Mouse (Mus musculus): ENCODE measurements around the gene Ccnq. TPM values are rescaled to one million over a fixed set of nuclear protein-coding genes. Genes with fewer than 3 reads are reported as not detected.
"Not testable (repeated sequence)": the region's sequence is repeated elsewhere in the genome, so short reads cannot be mapped to it uniquely, and the experiment has no call there.

Gene Ccnq
- polyA plus RNA-seq, 1 experiment from 2014 or later = 50.8 TPM

GRCm38 (mm10) chr11:78766069-78766830, 14.7 kb upstream of the Ccnq start:
- Histone ChIP-seq H3K4me2 (replicated peaks; ENCODE audit: low read depth, low read length) (no peak overlapping the region), H3K27ac (ENCODE audit: low read depth, low read length) (no peak overlapping the region), H3K27me3 (ENCODE audit: control insufficient read depth, insufficient read depth, low read length) (no peaks in the 10 kb centered on the region), H3K4me1 (ENCODE audit: control insufficient read depth, insufficient read depth, low read length) (0 out of 2 replicates have a peak, but pooled peaks cover 4% of the 10 kb centered on the region), H3K9me3 (ENCODE audit: control insufficient read depth, low read length) (no peaks in the 10 kb centered on the region), H3K4me3 (ENCODE audit: low read length) (no peak overlapping the region), H3K9ac (ENCODE audit: low read depth, low read length) (no peak overlapping the region), H3K36me3 (ENCODE audit: control insufficient read depth, insufficient read depth, low read length) (no peaks in the 10 kb centered on the region)
- 86% methylated on average over 6 of the region's 6 CpGs for WGBS
- ATAC-seq (ENCODE audit: low FRiP score, low TSS enrichment) = no peak

GRCm38 (mm10) chr11:78764820-78765219, 13.3 kb upstream of the Ccnq start:
- no peaks in the 10 kb centered on the region for H3K27me3 ChIP-seq (ENCODE audit: control insufficient read depth, insufficient read depth, low read length)
- H3K27ac ChIP-seq (ENCODE audit: low read depth, low read length) = no peak overlapping the region
- no peaks in the 10 kb centered on the region for H3K9me3 ChIP-seq (ENCODE audit: control insufficient read depth, low read length)
- no peak overlapping the region for H3K4me2 ChIP-seq (replicated peaks; ENCODE audit: low read depth, low read length)
- H3K4me1 ChIP-seq (ENCODE audit: control insufficient read depth, insufficient read depth, low read length) = 0 out of 2 replicates have a peak, but pooled peaks cover 4% of the 10 kb centered on the region
- H3K4me3 ChIP-seq (ENCODE audit: low read length) = no peak overlapping the region
- no peak overlapping the region for H3K9ac ChIP-seq (ENCODE audit: low read depth, low read length)
- 84% methylated on average over 6 of the region's 6 CpGs for WGBS
- H3K36me3 ChIP-seq (ENCODE audit: control insufficient read depth, insufficient read depth, low read length) = no peaks in the 10 kb centered on the region
- no peak for ATAC-seq (ENCODE audit: low FRiP score, low TSS enrichment)

GRCm38 (mm10) chr11:78764304-78764703, 12.8 kb upstream of the Ccnq start:
- Histone ChIP-seq H3K9ac (ENCODE audit: low read depth, low read length) (no peak overlapping the region), H3K4me2 (replicated peaks; ENCODE audit: low read depth, low read length) (no peak overlapping the region), H3K27me3 (ENCODE audit: control insufficient read depth, insufficient read depth, low read length) (no peaks in the 10 kb centered on the region), H3K4me3 (ENCODE audit: low read length) (no peak overlapping the region), H3K9me3 (ENCODE audit: control insufficient read depth, low read length) (no peaks in the 10 kb centered on the region), H3K4me1 (ENCODE audit: control insufficient read depth, insufficient read depth, low read length) (0 out of 2 replicates have a peak, but pooled peaks cover 4% of the 10 kb centered on the region), H3K36me3 (ENCODE audit: control insufficient read depth, insufficient read depth, low read length) (no peaks in the 10 kb centered on the region), H3K27ac (ENCODE audit: low read depth, low read length) (no peak overlapping the region)
- WGBS = 53% methylated on average over 8 of the region's 8 CpGs
- no peak for ATAC-seq (ENCODE audit: low FRiP score, low TSS enrichment)

- Histone ChIP-seq H3K4me3 (ENCODE audit: low read length) (no peak overlapping the region), H3K9me3 (ENCODE audit: control insufficient read depth, low read length) (no peaks in the 10 kb centered on the region), H3K27me3 (ENCODE audit: control insufficient read depth, insufficient read depth, low read length) (no peaks in the 10 kb centered on the region), H3K27ac (ENCODE audit: low read depth, low read length) (no peak overlapping the region), H3K36me3 (ENCODE audit: control insufficient read depth, insufficient read depth, low read length) (no peaks in the 10 kb centered on the region), H3K9ac (ENCODE audit: low read depth, low read length) (no peak overlapping the region), H3K4me2 (replicated peaks; ENCODE audit: low read depth, low read length) (no peak overlapping the region), H3K4me1 (ENCODE audit: control insufficient read depth, insufficient read depth, low read length) (0 out of 2 replicates have a peak, but pooled peaks cover 4% of the 10 kb centered on the region)
- no peak for ATAC-seq (ENCODE audit: low FRiP score, low TSS enrichment)
- 47% methylated on average over 5 of the region's 5 CpGs for WGBS
Measured at GRCm38 (mm10) chr11:78762201-78762600, 10.7 kb upstream of the Ccnq start.

- no peak overlapping the region for H3K9ac ChIP-seq (ENCODE audit: low read depth, low read length)
- no peaks in the 10 kb centered on the region for H3K9me3 ChIP-seq (ENCODE audit: control insufficient read depth, low read length)
- no peak overlapping the region for H3K4me3 ChIP-seq (ENCODE audit: low read length)
- no peaks in the 10 kb centered on the region for H3K36me3 ChIP-seq (ENCODE audit: control insufficient read depth, insufficient read depth, low read length)
- H3K27ac ChIP-seq (ENCODE audit: low read depth, low read length) = no peak overlapping the region
- WGBS = 76% methylated on average over 9 of the region's 9 CpGs
- no peak overlapping the region for H3K4me2 ChIP-seq (replicated peaks; ENCODE audit: low read depth, low read length)
- no peak for ATAC-seq (ENCODE audit: low FRiP score, low TSS enrichment)
- H3K27me3 ChIP-seq (ENCODE audit: control insufficient read depth, insufficient read depth, low read length) = no peaks in the 10 kb centered on the region
- H3K4me1 ChIP-seq (ENCODE audit: control insufficient read depth, insufficient read depth, low read length) = 0 out of 2 replicates have a peak, but pooled peaks cover 4% of the 10 kb centered on the region
Measured at GRCm38 (mm10) chr11:78761086-78761485, 9.6 kb upstream of the Ccnq start.

- Histone ChIP-seq H3K9me3 (ENCODE audit: control insufficient read depth, low read length) (no peaks in the 10 kb centered on the region), H3K27ac (ENCODE audit: low read depth, low read length) (no peak overlapping the region), H3K4me3 (ENCODE audit: low read length) (no peak overlapping the region), H3K4me2 (replicated peaks; ENCODE audit: low read depth, low read length) (no peak overlapping the region), H3K4me1 (ENCODE audit: control insufficient read depth, insufficient read depth, low read length) (peaks cover 6% of the 10 kb centered on the region; the same call in 1 of the 2 replicates), H3K36me3 (ENCODE audit: control insufficient read depth, insufficient read depth, low read length) (no peaks in the 10 kb centered on the region), H3K27me3 (ENCODE audit: control insufficient read depth, insufficient read depth, low read length) (no peaks in the 10 kb centered on the region), H3K9ac (ENCODE audit: low read depth, low read length) (no peak overlapping the region)
- WGBS = 69% methylated on average over 1 of the region's 1 CpGs
- ATAC-seq (ENCODE audit: low FRiP score, low TSS enrichment) = no peak
Measured at GRCm38 (mm10) chr11:78755299-78755698, 3.8 kb upstream of the Ccnq start.

- H3K27me3 ChIP-seq (ENCODE audit: control insufficient read depth, insufficient read depth, low read length); H3K4me2 ChIP-seq (replicated peaks; ENCODE audit: low read depth, low read length); ATAC-seq (ENCODE audit: low FRiP score, low TSS enrichment); H3K4me3 ChIP-seq (ENCODE audit: low read length); H3K36me3 ChIP-seq (ENCODE audit: control insufficient read depth, insufficient read depth, low read length); H3K9me3 ChIP-seq (ENCODE audit: control insufficient read depth, low read length); H3K4me1 ChIP-seq (ENCODE audit: control insufficient read depth, insufficient read depth, low read length); H3K27ac ChIP-seq (ENCODE audit: low read depth, low read length); H3K9ac ChIP-seq (ENCODE audit: low read depth, low read length): not testable (repeated sequence)
- WGBS = 92% methylated on average over 1 of the region's 1 CpGs
Measured at GRCm38 (mm10) chr11:78754177-78754576, 2.6 kb upstream of the Ccnq start.

- 23% methylated on average over 1 of the region's 1 CpGs for WGBS
- Histone ChIP-seq H3K4me1 (ENCODE audit: control insufficient read depth, insufficient read depth, low read length) (peaks cover 6% of the 10 kb centered on the region; the same call in 1 of the 2 replicates), H3K4me3 (ENCODE audit: low read length) (no peak overlapping the region), H3K27me3 (ENCODE audit: control insufficient read depth, insufficient read depth, low read length) (no peaks in the 10 kb centered on the region), H3K9ac (ENCODE audit: low read depth, low read length) (no peak overlapping the region), H3K9me3 (ENCODE audit: control insufficient read depth, low read length) (no peaks in the 10 kb centered on the region), H3K4me2 (replicated peaks; ENCODE audit: low read depth, low read length) (no peak overlapping the region), H3K27ac (ENCODE audit: low read depth, low read length) (no peak overlapping the region), H3K36me3 (ENCODE audit: control insufficient read depth, insufficient read depth, low read length) (peaks cover 7% of the 10 kb centered on the region)
- ATAC-seq (ENCODE audit: low FRiP score, low TSS enrichment) = no peak
Measured at GRCm38 (mm10) chr11:78753183-78753582, 1.7 kb upstream of the Ccnq start.

- peaks cover 7% of the 10 kb centered on the region for H3K36me3 ChIP-seq (ENCODE audit: control insufficient read depth, insufficient read depth, low read length)
- no peak overlapping the region for H3K27ac ChIP-seq (ENCODE audit: low read depth, low read length)
- peaks cover 6% of the 10 kb centered on the region; the same call in 1 of the 2 replicates for H3K4me1 ChIP-seq (ENCODE audit: control insufficient read depth, insufficient read depth, low read length)
- peak overlapping the region; percentile 55 for H3K4me3 ChIP-seq (ENCODE audit: low read length)
- peak; percentile 26; the same call in 1 of the 2 replicates for ATAC-seq (ENCODE audit: low FRiP score, low TSS enrichment)
- no peaks in the 10 kb centered on the region for H3K27me3 ChIP-seq (ENCODE audit: control insufficient read depth, insufficient read depth, low read length)
- peak overlapping the region; percentile 64; the same call in 1 of the 2 replicates for H3K9ac ChIP-seq (ENCODE audit: low read depth, low read length)
- H3K4me2 ChIP-seq (replicated peaks; ENCODE audit: low read depth, low read length) = peak overlapping the region; percentile 56
- no peaks in the 10 kb centered on the region for H3K9me3 ChIP-seq (ENCODE audit: control insufficient read depth, low read length)
- 7% methylated on average over 2 of the region's 2 CpGs for WGBS
Measured at GRCm38 (mm10) chr11:78751843-78752203, 294 bp upstream of the Ccnq start.

All from kidney, embryonic 14.5 days (tissue).